In genomic region chr1:74882055-74882734, GRCm38 (mm10) we compare ENCODE assay signal across 8 mouse cellular contexts. TPM values are rescaled to one million over a fixed set of nuclear protein-coding genes. Genes with fewer than 3 reads are reported as not detected.
DNase-seq lines count a peak whose midpoint lies in the region; ATAC-seq and TF ChIP-seq lines count a peak whose summit lies in the region.

No protein-coding gene starts in this region.

- peaks cover 19% of the 10 kb centered on the region for H3K4me1 ChIP-seq in testis, adult 2 months (ENCODE audit: control insufficient read depth, insufficient read depth, low read length)
- peaks cover 9% of the 10 kb centered on the region; the same call in 1 of the 2 replicates for H3K4me1 ChIP-seq in liver, embryonic 11.5 days (replicated peaks; ENCODE audit: control insufficient read depth, insufficient read depth, low read length)

- peak overlapping the region; percentile 56 for H3K4me2 ChIP-seq in liver, embryonic 11.5 days

- 2% methylated on average over 74 of the region's 74 CpGs for WGBS in liver, embryonic 11.5 days

- no peak overlapping the region for H3K27ac ChIP-seq in testis, adult 2 months (ENCODE audit: control insufficient read depth, insufficient read depth, low read depth, low read length)
- no peak overlapping the region for H3K27ac ChIP-seq in liver, embryonic 11.5 days (ENCODE audit: low read depth, low read length)

- peak overlapping the region; percentile 66 for H3K4me3 ChIP-seq in testis, adult 2 months (ENCODE audit: control insufficient read depth, low read depth, low read length)
- peak overlapping the region; percentile 28 for H3K4me3 ChIP-seq in liver, embryonic 11.5 days (ENCODE audit: low read depth, low read length)

- H3K27me3 ChIP-seq in testis, adult 2 months (ENCODE audit: control insufficient read depth, insufficient read depth, low read length) = peaks cover 12% of the 10 kb centered on the region
- peaks cover 81% of the 10 kb centered on the region for H3K27me3 ChIP-seq in liver, embryonic 11.5 days (replicated peaks; ENCODE audit: control insufficient read depth, insufficient read depth, low read length)

- H3K9me3 ChIP-seq in liver, embryonic 11.5 days (ENCODE audit: control insufficient read depth, low read length) = no peaks in the 10 kb centered on the region

- H3K9ac ChIP-seq in liver, embryonic 11.5 days (ENCODE audit: low read depth, low read length) = no peak overlapping the region

- no peak for ATAC-seq in liver, embryonic 11.5 days (replicated peaks; ENCODE audit: low FRiP score)

- H3K36me3 ChIP-seq in testis, adult 2 months (ENCODE audit: control insufficient read depth, insufficient read depth, low read length) = no peaks in the 10 kb centered on the region
- no peaks in the 10 kb centered on the region for H3K36me3 ChIP-seq in liver, embryonic 11.5 days (ENCODE audit: control insufficient read depth, insufficient read depth, low read length)

- DNase-seq in cerebellum, postnatal 36 days = peak; percentile 25 to 30
- DNase-seq in cerebellum, postnatal 4 days (ENCODE audit: low spot score in 2 of 2) = no peak
- DNase-seq in testis, postnatal 14 days (ENCODE audit: low spot score) = no peak
- DNase-seq in liver, embryonic 11.5 days (ENCODE audit: low spot score) = no peak
- DNase-seq in thymus, postnatal 0 days (ENCODE audit: low spot score) = no peak
- DNase-seq in T-cell, adult 2 months (ENCODE audit: low spot score) = no peak
- DNase-seq in right cerebral cortex, adult 18-20 months = no peak

- no peak for TF ChIP-seq CTCF in testis, adult 2 months (IDR thresholded peaks at IDR 0.05; ENCODE audit: control insufficient read depth, insufficient read depth, insufficient replicate concordance, low read depth, low read length)

- TF ChIP-seq POLR2A in testis, adult 2 months (IDR thresholded peaks at IDR 0.05; ENCODE audit: control insufficient read depth, low read depth, low read length) = no peak

RNA-seq across cellular contexts. Expression of gene Fev, which starts 3.0 kb away (rescaled TPM):
- polyA plus RNA-seq in testis, adult 2 months (2012; rRNA removed) = 2.4 and 3.1 TPM in 2 replicates
- polyA plus RNA-seq in liver, embryonic 11.5 days (2014; fragmentation: Nextera tagmentation; extraction: Ambion mirVana) = 0.23 and 0.31 TPM in 2 replicates
- not detected in 2 replicates for polyA plus RNA-seq in thymus, postnatal 0 days (2015; fragmentation: Nextera tagmentation; extraction: Ambion mirVana)

RNA-seq across cellular contexts. Expression of gene Cryba2, which starts 10.7 kb away (rescaled TPM):
- 1.8 and 2.0 TPM in 2 replicates for polyA plus RNA-seq in testis, adult 2 months (2012; rRNA removed)
- not detected in 2 replicates for polyA plus RNA-seq in liver, embryonic 11.5 days (2014; fragmentation: Nextera tagmentation; extraction: Ambion mirVana)
- 0.37 and 1.1 TPM in 2 replicates for polyA plus RNA-seq in thymus, postnatal 0 days (2015; fragmentation: Nextera tagmentation; extraction: Ambion mirVana)

RNA-seq across cellular contexts. Expression of gene Cdk5r2, which starts 27.5 kb away (rescaled TPM):
- polyA plus RNA-seq in testis, adult 2 months (2012; rRNA removed) = 0.06 and 0.07 TPM in 2 replicates
- polyA plus RNA-seq in liver, embryonic 11.5 days (2014; fragmentation: Nextera tagmentation; extraction: Ambion mirVana) = 0.35 and 0.36 TPM in 2 replicates
- polyA plus RNA-seq in thymus, postnatal 0 days (2015; fragmentation: Nextera tagmentation; extraction: Ambion mirVana) = not detected in 2 replicates

RNA-seq across cellular contexts. Expression of gene Cfap65, which starts 53.2 kb away (rescaled TPM):
- 204 and 212 TPM in 2 replicates for polyA plus RNA-seq in testis, adult 2 months (2012; rRNA removed)
- polyA plus RNA-seq in liver, embryonic 11.5 days (2014; fragmentation: Nextera tagmentation; extraction: Ambion mirVana) = not detected in 2 replicates
- 0.04 and 0.08 TPM in 2 replicates for polyA plus RNA-seq in thymus, postnatal 0 days (2015; fragmentation: Nextera tagmentation; extraction: Ambion mirVana)

Comparison
In these comparisons a context has a peak if more than half of its experiments do, and no peak if none do; other contexts are left out.
1. DNase-seq: peak in cerebellum, postnatal 36 days (2 of 2); none in cerebellum, postnatal 4 days (0 of 2), testis, postnatal 14 days (single experiment), liver, embryonic 11.5 days (single experiment), thymus, postnatal 0 days (single experiment), T-cell, adult 2 months (single experiment) and right cerebral cortex, adult 18-20 months (single experiment).